Comparison of ENCODE assay signal across 8 mouse cellular contexts in genomic region chr7:122018978-122019377, GRCm38 (mm10). TPM values are rescaled to one million over a fixed set of nuclear protein-coding genes. Genes with fewer than 3 reads are reported as not detected.
A peak's percentile ranks its signal among the peaks of the same experiment; 100 is the strongest.
DNase-seq lines count a peak whose midpoint lies in the region; ATAC-seq and TF ChIP-seq lines count a peak whose summit lies in the region.

No protein-coding gene starts in this region.

- no peaks in the 10 kb centered on the region for H3K27me3 ChIP-seq in heart, embryonic 11.5 days (ENCODE audit: control insufficient read depth, insufficient read depth, low read length)
- no peaks in the 10 kb centered on the region for H3K27me3 ChIP-seq in embryonic facial prominence, embryonic 13.5 days
- H3K27me3 ChIP-seq in midbrain, embryonic 14.5 days (ENCODE audit: control insufficient read depth, insufficient read depth, low read length), result no peaks in the 10 kb centered on the region

- WGBS in heart, embryonic 11.5 days (ENCODE audit: insufficient replicate concordance), result 83% methylated on average over 7 of the region's 7 CpGs
- 83% methylated on average over 7 of the region's 7 CpGs for whole genome bisulfite sequencing in embryonic facial prominence, embryonic 13.5 days
- 89% methylated on average over 7 of the region's 7 CpGs for WGBS in midbrain, embryonic 14.5 days

- no peaks in the 10 kb centered on the region for H3K36me3 ChIP-seq in heart, embryonic 11.5 days (ENCODE audit: control insufficient read depth, insufficient read depth, low read length)
- peaks cover 14% of the 10 kb centered on the region; the same call in 1 of the 2 replicates for H3K36me3 ChIP-seq in embryonic facial prominence, embryonic 13.5 days
- no peaks in the 10 kb centered on the region for H3K36me3 ChIP-seq in midbrain, embryonic 14.5 days (ENCODE audit: control insufficient read depth, insufficient read depth, low read length)

- TF ChIP-seq CTCF in layer of hippocampus, adult 2 months (conservative IDR thresholded peaks at IDR 0.05), result no peak

- H3K27ac ChIP-seq in heart, embryonic 11.5 days (ENCODE audit: low read depth, low read length), result peak overlapping the region; percentile 41; the same call in 1 of the 2 replicates
- H3K27ac ChIP-seq in embryonic facial prominence, embryonic 13.5 days, result no peak overlapping the region
- peak overlapping the region; percentile 94; the same call in 1 of the 2 replicates for H3K27ac ChIP-seq in layer of hippocampus, adult 2 months
- H3K27ac ChIP-seq in midbrain, embryonic 14.5 days (replicated peaks; ENCODE audit: low read depth, low read length), result no peak overlapping the region

- peak overlapping the region; percentile 88; the same call in 1 of the 2 replicates for H3K4me2 ChIP-seq in heart, embryonic 11.5 days
- peak overlapping the region; percentile 67 for H3K4me2 ChIP-seq in embryonic facial prominence, embryonic 13.5 days
- H3K4me2 ChIP-seq in midbrain, embryonic 14.5 days (ENCODE audit: low read length), result peak overlapping the region; percentile 67

- no peaks in the 10 kb centered on the region for H3K9me3 ChIP-seq in heart, embryonic 11.5 days (replicated peaks; ENCODE audit: control insufficient read depth, low read length)
- H3K9me3 ChIP-seq in embryonic facial prominence, embryonic 13.5 days, result no peaks in the 10 kb centered on the region
- no peaks in the 10 kb centered on the region for H3K9me3 ChIP-seq in midbrain, embryonic 14.5 days (ENCODE audit: control insufficient read depth, low read length)

- ATAC-seq in heart, embryonic 11.5 days (replicated peaks; ENCODE audit: insufficient number of reproducible peaks, low FRiP score, low TSS enrichment), result no peak
- no peak for ATAC-seq in embryonic facial prominence, embryonic 13.5 days (ENCODE audit: insufficient number of reproducible peaks, insufficient read depth, low FRiP score, low TSS enrichment, low read depth)
- no peak for ATAC-seq in midbrain, embryonic 14.5 days (ENCODE audit: low FRiP score, low TSS enrichment)

- peaks cover 39% of the 10 kb centered on the region for H3K4me1 ChIP-seq in heart, embryonic 11.5 days (ENCODE audit: control insufficient read depth, insufficient read depth, low read length)
- peaks cover 34% of the 10 kb centered on the region for H3K4me1 ChIP-seq in embryonic facial prominence, embryonic 13.5 days
- peaks cover 31% of the 10 kb centered on the region for H3K4me1 ChIP-seq in midbrain, embryonic 14.5 days (ENCODE audit: control insufficient read depth, insufficient read depth, low read length)

- intact Hi-C loops in heart, postnatal 36 days (cut with DNase I), result no loop called here

- DNase-seq in heart, postnatal 36 days, result no peak
- DNase-seq in layer of hippocampus, adult 2 months (ENCODE audit: low spot score in 2 of 2), result peak; percentile 45 to 55
- DNase-seq in midbrain, embryonic 14.5 days, result no peak
- no peak for DNase-seq in cerebellum, adult 9-11 months
- DNase-seq in cerebellum, postnatal 25 days, result no peak
- no peak for DNase-seq in kidney, postnatal 36 days

- peak overlapping the region; percentile 8; the same call in 1 of the 2 replicates for H3K4me3 ChIP-seq in heart, embryonic 11.5 days (ENCODE audit: low read depth, low read length)
- peak overlapping the region; percentile 79 for H3K4me3 ChIP-seq in embryonic facial prominence, embryonic 13.5 days
- H3K4me3 ChIP-seq in layer of hippocampus, adult 2 months, result peak overlapping the region; percentile 84; the same call in 1 of the 2 replicates
- H3K4me3 ChIP-seq in midbrain, embryonic 14.5 days (replicated peaks; ENCODE audit: low read depth, low read length), result peak overlapping the region; percentile 77

- no peak overlapping the region for H3K9ac ChIP-seq in heart, embryonic 11.5 days (ENCODE audit: low read depth, low read length)
- H3K9ac ChIP-seq in embryonic facial prominence, embryonic 13.5 days, result no peak overlapping the region
- H3K9ac ChIP-seq in midbrain, embryonic 14.5 days (replicated peaks; ENCODE audit: low read length), result no peak overlapping the region; the same call in 1 of the 2 replicates

RNA-seq across cellular contexts. Expression of gene Gga2, which starts 2.0 kb away (rescaled TPM):
- polyA plus RNA-seq in heart, embryonic 11.5 days (2014; fragmentation: Nextera tagmentation; extraction: Ambion mirVana), result 40.6 and 68.0 TPM in 2 replicates
- 10 to 100 TPM; 26.8 to 30.9 TPM for total RNA-seq in heart, postnatal 36 days (2021)
- 96.7 and 96.9 TPM in 2 replicates for polyA plus RNA-seq in embryonic facial prominence, embryonic 13.5 days (2015; fragmentation: Nextera tagmentation; extraction: Ambion mirVana)
- 10 to 100 TPM; 29.9 to 32.5 TPM for total RNA-seq in layer of hippocampus, adult 2 months (2021)
- polyA plus RNA-seq in midbrain, embryonic 14.5 days (2014; fragmentation: Nextera tagmentation; extraction: Ambion mirVana), result 33.3 and 38.3 TPM in 2 replicates

RNA-seq across cellular contexts. Expression of gene Cog7, which starts 37.5 kb away (rescaled TPM):
- polyA plus RNA-seq in heart, embryonic 11.5 days (2014; fragmentation: Nextera tagmentation; extraction: Ambion mirVana), result 17.4 and 18.6 TPM in 2 replicates
- total RNA-seq in heart, postnatal 36 days (2021), result 10 to 100 TPM; 17.2 to 17.5 TPM
- 20.4 and 24.8 TPM in 2 replicates for polyA plus RNA-seq in embryonic facial prominence, embryonic 13.5 days (2015; fragmentation: Nextera tagmentation; extraction: Ambion mirVana)
- 10 to 100 TPM; 41.6 to 44.3 TPM for total RNA-seq in layer of hippocampus, adult 2 months (2021)
- polyA plus RNA-seq in midbrain, embryonic 14.5 days (2014; fragmentation: Nextera tagmentation; extraction: Ambion mirVana), result 15.4 and 19.8 TPM in 2 replicates

RNA-seq across cellular contexts. Expression of gene Ubfd1, which starts 48.0 kb away (rescaled TPM):
- 67.4 and 71.0 TPM in 2 replicates for polyA plus RNA-seq in heart, embryonic 11.5 days (2014; fragmentation: Nextera tagmentation; extraction: Ambion mirVana)
- 10 to 100 TPM; 34.7 to 36.0 TPM for total RNA-seq in heart, postnatal 36 days (2021)
- 73.4 and 76.9 TPM in 2 replicates for polyA plus RNA-seq in embryonic facial prominence, embryonic 13.5 days (2015; fragmentation: Nextera tagmentation; extraction: Ambion mirVana)
- total RNA-seq in layer of hippocampus, adult 2 months (2021), result 10 to 100 TPM; 49.6 to 50.7 TPM
- 93.0 and 108 TPM in 2 replicates for polyA plus RNA-seq in midbrain, embryonic 14.5 days (2014; fragmentation: Nextera tagmentation; extraction: Ambion mirVana)

RNA-seq across cellular contexts. Expression of gene Ears2, which starts 48.1 kb away (rescaled TPM):
- 21.4 and 24.6 TPM in 2 replicates for polyA plus RNA-seq in heart, embryonic 11.5 days (2014; fragmentation: Nextera tagmentation; extraction: Ambion mirVana)
- total RNA-seq in heart, postnatal 36 days (2021), result 10 to 100 TPM; 11.6 to 13.8 TPM
- 14.4 and 14.7 TPM in 2 replicates for polyA plus RNA-seq in embryonic facial prominence, embryonic 13.5 days (2015; fragmentation: Nextera tagmentation; extraction: Ambion mirVana)
- total RNA-seq in layer of hippocampus, adult 2 months (2021), result 10 to 100 TPM in 1 of 2 experiments, 1 to 10 TPM in 1; 9.7 to 10.0 TPM
- polyA plus RNA-seq in midbrain, embryonic 14.5 days (2014; fragmentation: Nextera tagmentation; extraction: Ambion mirVana), result 8.2 and 11.0 TPM in 2 replicates

Comparison
In these comparisons a context has a peak if more than half of its experiments do, and no peak if none do; other contexts are left out.
1. H3K27ac ChIP-seq: peak in heart, embryonic 11.5 days (single experiment) and layer of hippocampus, adult 2 months (single experiment); none in embryonic facial prominence, embryonic 13.5 days (single experiment) and midbrain, embryonic 14.5 days (single experiment).
2. H3K4me3 ChIP-seq: peak in every context shown above with its lines; median percentile 84 in layer of hippocampus, adult 2 months; 79 in embryonic facial prominence, embryonic 13.5 days; 77 in midbrain, embryonic 14.5 days; 8 in heart, embryonic 11.5 days.
3. DNase-seq: peak in layer of hippocampus, adult 2 months (2 of 2); none in heart, postnatal 36 days (0 of 2), midbrain, embryonic 14.5 days (single experiment), cerebellum, adult 9-11 months (single experiment), cerebellum, postnatal 25 days (0 of 2) and kidney, postnatal 36 days (0 of 2).
4. Peak in every context shown above with its lines, with median percentiles within 50 percentile points of each other: H3K4me2 ChIP-seq.